Mouse (Mus musculus) kidney, adult 10 weeks (tissue): ENCODE data around the gene Cth. TPM values are rescaled to one million over a fixed set of nuclear protein-coding genes. Genes with fewer than 3 reads are reported as not detected.

Experiments
- polyA plus RNA-seq: library from polyadenylated mRNA; stranded (reverse); fragments of 350-450 nt; fragmentation: Illumina TruSeq; extraction: RNeasy Lipid Tissue Mini Kit (QIAGEN cat#74804); gene quantifications from one replicate; pipeline ENCODE4 v1.2.3, GENCODE M21; 2014; ENCODE audit warnings: low read depth, low replicate concordance

The Cth gene
- 390 TPM for polyA plus RNA-seq

GRCm38 (mm10) chr3:157924692-157925328, at the start of gene Cth:
Cth (minus strand) TSS chr3:157925077.

GRCm38 (mm10) chr3:157946843-157947358, 22.0 kb upstream of the Cth start, which contains the start of gene Ankrd13c:
Ankrd13c (plus strand) TSS chr3:157947239.

Other genes starting within 250 kb of the Cth start
- gene Ankrd13c, start 22.2 kb upstream of the Cth start, polyA plus RNA-seq, result 513 TPM
- gene Srsf11, start 111.6 kb upstream of the Cth start, polyA plus RNA-seq, result 191 TPM
- gene Lrrc40, start 111.6 kb upstream of the Cth start, polyA plus RNA-seq, result 58.4 TPM